Comparison of ENCODE assay signal across 29 mouse cellular contexts in genomic region chr3:62402466-62402865, GRCm38 (mm10).
"Had no signal": no experiment of that assay in that cellular context is flagged by ENCODE, and none has a peak within 500 bp of the region (broad histone marks: within the 10 kb centered on the region; RNA-seq: fewer than 3 reads in every experiment).

No protein-coding gene starts in this region.

- H3K27ac ChIP-seq: embryonic facial prominence, embryonic 10.5 days; embryonic facial prominence, embryonic 12.5 days; embryonic facial prominence, embryonic 13.5 days; embryonic facial prominence, embryonic 15.5 days; forebrain, embryonic 10.5 days; forebrain, embryonic 12.5 days; forebrain, embryonic 13.5 days; forebrain, embryonic 15.5 days; gastrocnemius, adult 2 months; heart, adult 2 months had no signal

- DNase-seq: cerebellum, adult 2 months; cerebellum, adult 8-10 months; cerebellum, adult 9-10 months; cerebellum, adult 9-11 months; cerebellum, postnatal 10 days; cerebellum, postnatal 14 days; cerebellum, postnatal 25 days; cerebellum, postnatal 36 days; embryo, embryonic 11 days; forebrain, postnatal 0 days; gastrocnemius, adult 2 months; gastrocnemius, postnatal 10 days; gastrocnemius, postnatal 14 days; gastrocnemius, postnatal 25 days; gastrocnemius, postnatal 36 days; heart, adult 11 months; heart, adult 18-20 months; heart, adult 2 months had no signal

- H3K4me1 ChIP-seq: embryonic facial prominence, embryonic 10.5 days; embryonic facial prominence, embryonic 12.5 days; embryonic facial prominence, embryonic 13.5 days; embryonic facial prominence, embryonic 15.5 days had no signal

- H3K4me2 ChIP-seq: embryonic facial prominence, embryonic 12.5 days; embryonic facial prominence, embryonic 13.5 days; embryonic facial prominence, embryonic 15.5 days; forebrain, embryonic 12.5 days; forebrain, embryonic 13.5 days; forebrain, embryonic 15.5 days had no signal

- H3K9ac ChIP-seq: embryonic facial prominence, embryonic 12.5 days; embryonic facial prominence, embryonic 13.5 days; embryonic facial prominence, embryonic 15.5 days; forebrain, embryonic 12.5 days; forebrain, embryonic 13.5 days; forebrain, embryonic 15.5 days; forebrain, postnatal 0 days had no signal

- ATAC-seq: forebrain, embryonic 13.5 days; forebrain, embryonic 14.5 days; forebrain, embryonic 15.5 days; forebrain, embryonic 16.5 days; forebrain, postnatal 0 days had no signal

- H3K27me3 ChIP-seq: embryonic facial prominence, embryonic 12.5 days; embryonic facial prominence, embryonic 13.5 days; embryonic facial prominence, embryonic 15.5 days; forebrain, embryonic 12.5 days; forebrain, embryonic 13.5 days; forebrain, embryonic 15.5 days had no signal

- H3K9me3 ChIP-seq: embryonic facial prominence, embryonic 10.5 days; embryonic facial prominence, embryonic 12.5 days; embryonic facial prominence, embryonic 13.5 days; embryonic facial prominence, embryonic 15.5 days; forebrain, embryonic 10.5 days; forebrain, embryonic 12.5 days; forebrain, embryonic 13.5 days; forebrain, embryonic 15.5 days had no signal

- H3K36me3 ChIP-seq: embryonic facial prominence, embryonic 10.5 days; embryonic facial prominence, embryonic 12.5 days; embryonic facial prominence, embryonic 13.5 days; embryonic facial prominence, embryonic 15.5 days; forebrain, embryonic 10.5 days; forebrain, embryonic 12.5 days; forebrain, embryonic 15.5 days had no signal

- H3K4me3 ChIP-seq: embryonic facial prominence, embryonic 10.5 days; embryonic facial prominence, embryonic 12.5 days; embryonic facial prominence, embryonic 13.5 days; embryonic facial prominence, embryonic 15.5 days; erythroblast, embryonic 14.5 days; forebrain, embryonic 10.5 days; forebrain, embryonic 12.5 days; forebrain, embryonic 13.5 days; forebrain, embryonic 15.5 days; gastrocnemius, adult 2 months; heart, adult 2 months had no signal
